Mouse (Mus musculus) stomach, embryonic 16.5 days (tissue): ENCODE measurements at regions not wholly inside any gene's neighbourhood (a gene's known extent, or its start where the extent isn't known, plus 50 kb on each side); places are given as distances from the start of the nearest gene placed in this dataset.

Source experiments
- ATAC-seq: fragments of 200-750 bp; cut with Nextera tagmentation; 2 replicates; pipeline ENCODE4 v1.8.0; 2017; ENCODE audit warnings: moderate number of reproducible peaks, moderate TSS enrichment; ENCODE audit not compliant: insufficient read depth, low FRiP score
- H3K27ac ChIP-seq: fragments of 300-500 bp; sonication (generic); 2 replicates; pipeline ENCODE4 v1.5.1; 2014; ENCODE audit warnings: low read length
- H3K27me3 ChIP-seq: fragments of 300-500 bp; sonication (generic); 2 replicates; pipeline ENCODE4 v1.6.1; 2014; ENCODE audit warnings: low read length, control low read depth, mixed read lengths; ENCODE audit not compliant: control insufficient read depth, insufficient read depth
- H3K36me3 ChIP-seq: fragments of 300-500 bp; sonication (generic); 2 replicates; pipeline ENCODE4 v1.6.1; 2014; ENCODE audit warnings: low read length; ENCODE audit not compliant: control insufficient read depth, insufficient read depth
- H3K4me1 ChIP-seq: fragments of 300-500 bp; sonication (generic); 2 replicates; pipeline ENCODE4 v1.6.1; 2014; ENCODE audit warnings: low read length, control low read depth, mixed read lengths; ENCODE audit not compliant: control insufficient read depth, insufficient read depth
- H3K4me2 ChIP-seq: fragments of 300-500 bp; sonication (generic); 2 replicates; pipeline ENCODE4 v1.6.1; 2014; ENCODE audit warnings: low read depth, low read length, mixed read lengths
- H3K4me3 ChIP-seq: fragments of 300-500 bp; sonication (generic); replicated peaks from 2 replicates; pipeline ENCODE4 v1.5.1; 2014; ENCODE audit warnings: mild to moderate bottlenecking, low read length
- H3K9ac ChIP-seq: fragments of 300-500 bp; sonication (generic); 2 replicates; pipeline ENCODE4 v1.6.1; 2014; ENCODE audit warnings: low read length
- H3K9me3 ChIP-seq: fragments of 300-500 bp; sonication (generic); replicated peaks from 2 replicates; pipeline ENCODE4 v1.6.1; 2016; ENCODE audit warnings: low read length, control low read depth; ENCODE audit not compliant: control insufficient read depth
- WGBS: fragments of 180-500 bp; shearing (Covaris S2); extraction: QIAGEN DNeasy Blood & Tissue Kit; methylation state at CpG from one replicate; pipeline ENCODE4 v1.1.7; 2014; 5-methylcytosine and 5-hydroxymethylcytosine counted together

DNA sequence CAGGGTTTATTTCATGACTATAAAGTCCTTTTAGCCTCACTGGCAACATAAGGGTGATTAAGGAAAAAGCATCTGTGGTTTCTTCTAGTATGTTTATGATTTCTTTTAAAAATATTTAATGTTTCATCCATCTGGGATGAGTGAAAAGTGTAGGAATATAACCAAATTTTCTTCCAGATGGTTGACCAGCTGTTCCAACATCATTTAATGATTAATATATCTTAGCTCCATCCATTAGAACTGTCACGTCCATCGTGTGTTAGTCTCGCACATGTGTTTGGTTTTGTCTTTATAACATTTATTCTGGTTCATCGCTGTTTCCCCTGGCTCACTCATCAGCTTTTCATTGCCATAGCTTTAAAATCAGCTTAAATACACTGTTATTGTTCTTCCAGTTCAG lies 200.6 kb downstream of the Ktn1 start:
- no peak for ATAC-seq
- no peaks in the 10 kb centered on the region for H3K36me3 ChIP-seq
- H3K4me3 ChIP-seq, result no peak overlapping the region
- no peaks in the 10 kb centered on the region for H3K27me3 ChIP-seq
- no peaks in the 10 kb centered on the region for H3K4me1 ChIP-seq
- no peaks in the 10 kb centered on the region for H3K9me3 ChIP-seq
- no peak overlapping the region for H3K27ac ChIP-seq
- 45% methylated on average over 4 of the region's 4 CpGs for WGBS
- no peak overlapping the region for H3K9ac ChIP-seq
- H3K4me2 ChIP-seq, result no peak overlapping the region

DNA sequence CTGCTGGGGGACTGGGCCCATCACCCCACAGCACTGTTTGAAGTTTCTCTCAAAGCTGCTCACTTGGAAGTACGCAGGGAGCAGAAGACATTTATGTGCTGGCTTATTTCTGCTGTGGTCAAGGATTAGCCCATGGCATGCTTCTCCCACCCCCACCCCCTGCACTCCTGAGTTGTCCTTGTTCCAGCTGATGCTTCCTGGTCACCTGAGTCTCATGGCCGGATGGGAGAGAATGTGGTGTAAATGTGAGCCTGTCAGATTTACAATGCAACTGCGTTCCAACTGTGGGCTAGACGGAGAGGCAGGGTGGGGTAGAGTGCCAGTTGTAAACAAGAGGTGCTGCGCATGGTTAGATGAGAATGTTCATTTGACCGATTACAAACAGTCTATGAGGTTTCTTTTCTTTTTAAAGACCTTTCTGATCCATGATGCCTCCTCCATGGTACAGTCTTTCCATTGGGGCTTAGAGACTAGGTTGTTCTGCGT lies 208.1 kb downstream of the Ktn1 start:
- Histone ChIP-seq H3K4me3 (no peak overlapping the region), H3K9ac (no peak overlapping the region), H3K27me3 (no peaks in the 10 kb centered on the region), H3K4me2 (no peak overlapping the region), H3K4me1 (no peaks in the 10 kb centered on the region), H3K9me3 (no peaks in the 10 kb centered on the region), H3K36me3 (no peaks in the 10 kb centered on the region), H3K27ac (no peak overlapping the region)
- no peak for ATAC-seq
- 64% methylated on average over 7 of the region's 7 CpGs for WGBS

DNA sequence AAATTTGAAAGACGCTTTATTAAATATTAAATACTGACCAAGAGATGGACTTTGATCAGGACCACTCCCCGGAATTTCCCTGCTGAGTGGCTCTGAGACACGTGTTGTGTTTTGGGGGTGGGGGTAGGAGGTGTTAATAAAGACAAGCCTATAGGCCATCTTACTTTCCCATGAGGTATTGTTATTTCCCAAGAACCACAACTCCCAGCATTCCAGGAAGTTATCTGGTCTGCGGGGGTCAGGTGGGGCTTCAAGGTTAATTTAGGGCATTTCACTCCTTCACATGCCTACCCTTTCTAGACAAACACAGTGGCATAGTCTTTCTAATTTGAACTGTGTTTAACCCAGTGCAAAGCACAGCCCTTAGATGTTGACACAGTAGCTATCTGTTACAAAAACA lies 209.0 kb downstream of the Ktn1 start:
- Histone ChIP-seq H3K4me1 (no peaks in the 10 kb centered on the region), H3K4me2 (no peak overlapping the region), H3K4me3 (no peak overlapping the region), H3K9ac (no peak overlapping the region), H3K36me3 (no peaks in the 10 kb centered on the region), H3K27ac (no peak overlapping the region), H3K27me3 (no peaks in the 10 kb centered on the region), H3K9me3 (no peaks in the 10 kb centered on the region)
- no peak for ATAC-seq
- 62% methylated on average over 4 of the region's 4 CpGs for WGBS

DNA sequence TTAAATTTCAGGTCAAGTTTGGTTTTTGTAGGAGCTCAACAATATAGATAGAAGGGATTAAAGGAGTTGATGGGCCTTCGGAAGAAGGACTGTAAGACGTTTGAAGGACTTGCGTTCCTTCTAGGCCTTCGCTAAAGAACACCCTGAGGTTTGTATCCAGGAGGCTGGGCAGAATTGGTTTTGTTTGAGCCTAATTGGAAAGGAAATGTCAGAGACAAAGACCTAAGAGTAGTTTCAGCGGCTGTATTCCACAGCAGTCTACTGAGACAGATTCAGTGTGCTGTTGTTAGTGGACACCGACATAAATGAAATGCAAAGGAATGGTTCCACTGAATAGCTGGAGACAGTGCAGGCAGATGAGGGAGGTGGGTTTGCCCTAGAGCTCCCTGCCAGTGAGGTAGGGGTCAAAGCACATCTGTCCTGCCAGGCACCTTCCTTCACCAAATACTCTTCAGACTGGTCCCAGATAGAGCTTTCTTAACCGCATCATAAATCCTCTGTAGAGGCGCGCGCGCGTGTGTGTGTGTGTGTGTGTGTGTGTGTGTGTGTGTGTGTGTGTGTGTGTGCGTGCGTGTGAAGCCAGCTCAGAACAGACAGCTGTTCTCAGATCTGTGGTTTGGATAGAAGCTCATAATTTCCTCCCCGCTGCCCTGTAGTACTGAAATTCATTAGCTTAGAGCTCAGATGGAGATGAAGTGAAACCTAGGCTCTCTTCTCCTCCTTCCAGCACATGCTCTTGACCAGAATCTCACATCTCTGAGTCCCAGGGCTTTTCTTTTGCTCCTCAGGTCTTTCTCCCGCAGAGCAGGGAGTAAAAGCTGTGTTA lies 209.7 kb downstream of the Ktn1 start:
- Histone ChIP-seq H3K9me3 (no peaks in the 10 kb centered on the region), H3K4me2 (no peak overlapping the region), H3K27ac (no peak overlapping the region), H3K36me3 (no peaks in the 10 kb centered on the region), H3K27me3 (no peaks in the 10 kb centered on the region), H3K9ac (peak overlapping the region; percentile 35; the same call in 1 of the 2 replicates), H3K4me1 (no peaks in the 10 kb centered on the region), H3K4me3 (no peak overlapping the region)
- ATAC-seq, result no peak
- WGBS, result 70% methylated on average over 16 of the region's 16 CpGs

DNA sequence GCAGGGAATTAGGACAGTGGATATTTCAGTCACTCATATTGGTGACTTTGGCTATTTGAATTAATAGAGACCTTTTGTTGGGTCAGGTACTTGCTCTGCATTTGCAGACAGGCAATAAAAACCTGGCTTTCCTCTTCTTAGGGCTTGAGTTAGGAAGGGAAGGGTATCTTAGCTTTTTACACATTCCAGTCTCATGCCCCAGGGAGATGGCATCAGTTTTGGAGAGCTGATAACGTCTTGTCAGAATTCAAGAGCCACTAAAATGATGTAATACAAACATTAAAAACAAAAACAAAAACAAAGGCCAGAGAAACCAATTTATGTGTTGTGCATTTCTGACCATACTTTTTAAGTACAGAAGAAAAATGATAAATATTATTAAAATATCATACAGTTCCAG lies 214.3 kb downstream of the Ktn1 start:
- ATAC-seq, result no peak
- H3K36me3 ChIP-seq, result no peaks in the 10 kb centered on the region
- no peaks in the 10 kb centered on the region for H3K27me3 ChIP-seq
- H3K4me2 ChIP-seq, result no peak overlapping the region
- no peak overlapping the region for H3K4me3 ChIP-seq
- H3K4me1 ChIP-seq, result no peaks in the 10 kb centered on the region
- 79% methylated on average over 1 of the region's 1 CpGs for WGBS
- no peaks in the 10 kb centered on the region for H3K9me3 ChIP-seq
- H3K9ac ChIP-seq, result no peak overlapping the region
- H3K27ac ChIP-seq, result no peak overlapping the region

DNA sequence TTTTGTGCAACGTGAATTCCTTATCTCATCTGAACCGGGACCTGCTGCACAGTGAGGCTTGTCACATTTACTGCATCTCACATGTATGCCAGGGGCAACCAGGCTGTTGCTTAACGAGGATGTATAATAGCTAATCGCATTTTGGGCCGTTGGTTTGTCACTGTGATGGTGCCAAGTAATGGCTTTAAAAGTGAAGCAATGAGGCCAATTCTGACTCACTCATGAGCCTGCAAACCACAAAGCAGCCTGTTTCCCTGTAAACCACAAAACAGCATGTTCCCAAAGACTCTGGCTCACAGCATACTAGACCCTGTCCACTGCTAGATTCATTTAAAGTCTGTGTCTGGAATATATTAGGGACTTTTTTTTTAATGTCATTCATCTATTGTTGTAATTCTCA lies 214.8 kb downstream of the Ktn1 start:
- no peaks in the 10 kb centered on the region for H3K4me1 ChIP-seq
- H3K9me3 ChIP-seq, result no peaks in the 10 kb centered on the region
- no peak overlapping the region for H3K27ac ChIP-seq
- no peak overlapping the region for H3K4me2 ChIP-seq
- H3K27me3 ChIP-seq, result no peaks in the 10 kb centered on the region
- 65% methylated on average over 5 of the region's 5 CpGs for WGBS
- no peak overlapping the region for H3K9ac ChIP-seq
- H3K36me3 ChIP-seq, result no peaks in the 10 kb centered on the region
- H3K4me3 ChIP-seq, result no peak overlapping the region
- ATAC-seq, result no peak

DNA sequence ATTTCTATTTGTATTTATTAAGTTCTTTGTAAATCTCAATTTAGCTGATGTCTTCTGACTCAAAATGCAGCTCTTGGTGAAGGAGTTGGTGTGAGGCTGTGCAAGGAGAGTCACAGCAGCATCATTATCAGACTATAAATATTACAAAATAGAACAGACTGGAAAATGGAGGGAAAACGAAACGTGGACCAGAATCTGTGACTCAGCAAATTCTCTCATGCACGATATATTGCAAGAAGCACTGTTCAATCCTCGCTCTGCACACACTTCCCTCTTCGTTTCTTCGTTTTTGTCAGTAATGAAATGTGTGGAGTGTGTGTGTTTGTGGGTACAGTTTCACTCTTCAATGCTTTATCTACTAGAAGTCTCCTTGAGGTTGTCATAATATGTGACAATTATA lies 215.5 kb downstream of the Ktn1 start:
- no peak overlapping the region for H3K4me3 ChIP-seq
- ATAC-seq, result no peak
- H3K9me3 ChIP-seq, result no peaks in the 10 kb centered on the region
- 81% methylated on average over 6 of the region's 6 CpGs for WGBS
- no peak overlapping the region for H3K4me2 ChIP-seq
- no peak overlapping the region for H3K9ac ChIP-seq
- H3K27me3 ChIP-seq, result no peaks in the 10 kb centered on the region
- no peaks in the 10 kb centered on the region for H3K36me3 ChIP-seq
- H3K27ac ChIP-seq, result no peak overlapping the region
- no peaks in the 10 kb centered on the region for H3K4me1 ChIP-seq

DNA sequence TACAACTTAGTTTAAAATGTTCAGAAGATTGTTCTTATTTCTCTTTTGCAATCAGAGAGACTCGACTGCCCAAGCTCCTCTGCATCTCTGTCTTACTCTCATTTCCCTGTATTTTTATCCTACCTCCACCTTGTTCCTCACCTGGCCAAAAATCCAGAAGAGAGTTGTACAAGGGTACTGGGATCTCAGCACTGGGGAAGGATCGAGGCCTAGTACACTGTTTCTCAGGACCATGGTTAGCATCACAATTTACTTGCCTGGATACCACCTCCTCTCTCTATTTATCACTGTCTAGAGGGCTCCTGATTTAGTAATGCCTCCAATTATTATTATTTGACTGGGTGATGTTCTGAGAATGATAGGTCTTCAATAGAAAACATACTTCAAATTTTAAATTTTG lies 218.8 kb downstream of the Ktn1 start:
- H3K4me2 ChIP-seq, result no peak overlapping the region
- no peaks in the 10 kb centered on the region for H3K36me3 ChIP-seq
- no peak overlapping the region for H3K27ac ChIP-seq
- H3K4me3 ChIP-seq, result no peak overlapping the region
- no peak for ATAC-seq
- no peaks in the 10 kb centered on the region for H3K27me3 ChIP-seq
- 90% methylated on average over 2 of the region's 2 CpGs for WGBS
- no peak overlapping the region for H3K9ac ChIP-seq
- no peaks in the 10 kb centered on the region for H3K9me3 ChIP-seq
- no peaks in the 10 kb centered on the region for H3K4me1 ChIP-seq

DNA sequence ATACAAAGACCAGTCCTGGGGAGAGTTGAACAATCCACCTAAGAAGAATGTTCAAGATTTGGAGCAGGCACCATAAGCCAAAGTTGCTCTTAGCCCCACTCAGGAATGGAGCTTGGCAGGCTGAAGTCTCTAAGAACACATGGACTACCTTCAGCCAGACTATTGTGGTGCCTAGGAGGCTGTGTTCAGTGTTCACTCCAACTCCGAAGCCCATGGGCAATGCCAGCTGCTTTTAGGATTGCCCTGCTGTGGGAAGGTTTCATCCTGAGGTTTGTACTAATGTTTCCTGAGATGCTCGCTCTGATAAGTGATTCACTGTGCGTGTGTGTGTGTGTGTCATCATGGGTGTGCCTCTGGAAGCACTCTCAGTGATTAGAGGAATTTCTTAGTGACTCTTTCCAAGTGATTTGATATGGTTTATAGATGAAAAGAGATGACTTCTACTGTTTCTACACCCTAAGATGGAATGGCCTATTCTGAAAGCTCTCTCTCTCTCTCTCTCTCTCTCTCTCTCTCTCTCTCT lies 220.1 kb downstream of the Ktn1 start:
- H3K4me3 ChIP-seq, result no peak overlapping the region
- H3K9ac ChIP-seq, result no peak overlapping the region
- H3K27ac ChIP-seq, result no peak overlapping the region
- no peak overlapping the region for H3K4me2 ChIP-seq
- no peaks in the 10 kb centered on the region for H3K4me1 ChIP-seq
- 76% methylated on average over 3 of the region's 3 CpGs for WGBS
- no peaks in the 10 kb centered on the region for H3K27me3 ChIP-seq
- ATAC-seq, result no peak
- no peaks in the 10 kb centered on the region for H3K36me3 ChIP-seq
- no peaks in the 10 kb centered on the region for H3K9me3 ChIP-seq
